Mouse (Mus musculus): ENCODE data around the gene Tnrc6c.

GRCm38 (mm10) chr11:117628312-117628779, 25.7 kb upstream of the Tnrc6c start:
- TF ChIP-seq E2F4 (IDR thresholded peaks at IDR 0.05; ENCODE audit: insufficient replicate concordance, low read depth, low read length), result no peak
- no peak for TF ChIP-seq NRF1 (IDR thresholded peaks at IDR 0.05; ENCODE audit: low read depth, low read length)
- no peak for TF ChIP-seq POLR2A (IDR thresholded peaks at IDR 0.05; ENCODE audit: low read depth, low read length)
- no peak for TF ChIP-seq KAT2A (IDR thresholded peaks at IDR 0.05; ENCODE audit: insufficient replicate concordance, low read length)
- TF ChIP-seq MAX (IDR thresholded peaks at IDR 0.05; ENCODE audit: low read length), result no peak
- peak; percentile 22; the same call in 1 of the 2 replicates for TF ChIP-seq ETS1 (conservative IDR thresholded peaks at IDR 0.05; ENCODE audit: low read depth, low read length)
- peak; percentile 23; the same call in 1 of the 2 replicates for TF ChIP-seq EP300 (IDR thresholded peaks at IDR 0.05; ENCODE audit: low read length)
- TF ChIP-seq CTCF (conservative IDR thresholded peaks at IDR 0.05 in 1 of 2, IDR thresholded peaks at IDR 0.05 in 1 of 2; ENCODE audit: low read depth in 2 of 2, low read length in 2 of 2), result no peak
- no peak for TF ChIP-seq TBP (conservative IDR thresholded peaks at IDR 0.05; ENCODE audit: low read depth, low read length)
- no peak for TF ChIP-seq ELF1 (IDR thresholded peaks at IDR 0.05; ENCODE audit: low read depth, low read length)
- TF ChIP-seq MEF2A (IDR thresholded peaks at IDR 0.05; ENCODE audit: borderline replicate concordance, low read depth, low read length), result no peak
